Mouse (Mus musculus): ENCODE measurements at regions not wholly inside any gene's neighbourhood (a gene's known extent, or its start where the extent isn't known, plus 50 kb on each side); places are given as distances from the start of the nearest gene placed in this dataset.

- Histone ChIP-seq H3K36me3 (no peaks in the 10 kb centered on the region), H3K4me3 (no peak overlapping the region), H3K27ac (no peak overlapping the region), H3K27me3 (ENCODE audit: insufficient read depth, poor library complexity, severe bottlenecking) (no peaks in the 10 kb centered on the region), H3K9me3 (no peaks in the 10 kb centered on the region), H3K4me1 (no peaks in the 10 kb centered on the region)
- 77% methylated on average over 5 of the region's 5 CpGs for WGBS
- DNase-seq (ENCODE audit: low spot score): no peak
Measured at GRCm38 (mm10) chr6:95243657-95244056, 78.3 kb upstream of the Gm10234 start.

- WGBS: 73% methylated on average over 7 of the region's 7 CpGs
- Histone ChIP-seq H3K36me3 (no peaks in the 10 kb centered on the region), H3K9me3 (no peaks in the 10 kb centered on the region), H3K27ac (no peak overlapping the region), H3K27me3 (ENCODE audit: insufficient read depth, poor library complexity, severe bottlenecking) (no peaks in the 10 kb centered on the region), H3K4me1 (no peaks in the 10 kb centered on the region), H3K4me3 (no peak overlapping the region)
- DNase-seq (ENCODE audit: low spot score): no peak
Measured at GRCm38 (mm10) chr6:95244911-95245310, 77.0 kb upstream of the Gm10234 start.

- WGBS: 56% methylated on average over 5 of the region's 5 CpGs
- Histone ChIP-seq H3K27ac (no peak overlapping the region), H3K4me3 (no peak overlapping the region), H3K9me3 (no peaks in the 10 kb centered on the region), H3K4me1 (no peaks in the 10 kb centered on the region), H3K27me3 (ENCODE audit: insufficient read depth, poor library complexity, severe bottlenecking) (no peaks in the 10 kb centered on the region), H3K36me3 (no peaks in the 10 kb centered on the region)
- DNase-seq (ENCODE audit: low spot score): no peak
Measured at GRCm38 (mm10) chr6:95256303-95256702, 65.6 kb upstream of the Gm10234 start.

- no peaks in the 10 kb centered on the region for H3K4me1 ChIP-seq
- H3K27ac ChIP-seq: no peak overlapping the region
- no peaks in the 10 kb centered on the region for H3K36me3 ChIP-seq
- 61% methylated on average over 1 of the region's 1 CpGs for WGBS
- no peaks in the 10 kb centered on the region for H3K9me3 ChIP-seq
- no peaks in the 10 kb centered on the region for H3K27me3 ChIP-seq (ENCODE audit: insufficient read depth, poor library complexity, severe bottlenecking)
- no peak for DNase-seq (ENCODE audit: low spot score)
- H3K4me3 ChIP-seq: no peak overlapping the region
Measured at GRCm38 (mm10) chr6:95261001-95261400, 60.9 kb upstream of the Gm10234 start.

- no peaks in the 10 kb centered on the region for H3K27me3 ChIP-seq (ENCODE audit: insufficient read depth, poor library complexity, severe bottlenecking)
- no peaks in the 10 kb centered on the region for H3K9me3 ChIP-seq
- no peak overlapping the region for H3K27ac ChIP-seq
- no peak overlapping the region for H3K4me3 ChIP-seq
- no peaks in the 10 kb centered on the region for H3K36me3 ChIP-seq
- no peak for DNase-seq (ENCODE audit: low spot score)
- no peaks in the 10 kb centered on the region for H3K4me1 ChIP-seq
- 80% methylated on average over 8 of the region's 8 CpGs for WGBS
Measured at GRCm38 (mm10) chr6:95264011-95264869, 57.7 kb upstream of the Gm10234 start.

GRCm38 (mm10) chr6:95269524-95269923 lies 52.4 kb upstream of the Gm10234 start:
- H3K36me3 ChIP-seq: no peaks in the 10 kb centered on the region
- peaks cover 5% of the 10 kb centered on the region for H3K4me1 ChIP-seq
- no peak for DNase-seq (ENCODE audit: low spot score)
- H3K27ac ChIP-seq: no peak overlapping the region
- H3K9me3 ChIP-seq: no peaks in the 10 kb centered on the region
- H3K4me3 ChIP-seq: no peak overlapping the region
- no peaks in the 10 kb centered on the region for H3K27me3 ChIP-seq (ENCODE audit: insufficient read depth, poor library complexity, severe bottlenecking)
- whole genome bisulfite sequencing: 82% methylated on average over 8 of the region's 8 CpGs
